Mouse (Mus musculus): ENCODE data around the gene 4932411N23Rik.
"Not testable (repeated sequence)": the region's sequence is repeated elsewhere in the genome, so short reads cannot be mapped to it uniquely, and the experiment has no call there.

- not testable (repeated sequence) for TF ChIP-seq CTCF, POLR2A (IDR thresholded peaks at IDR 0.05; ENCODE audit: extremely low read depth, insufficient read depth, low read length)
These were observed 38.0 kb downstream of the 4932411N23Rik start for GRCm38 (mm10) chrX:126777643-126778042.
